Comparison of ENCODE assay signal across 7 mouse cellular contexts in genomic region chr13:58214346-58215252, GRCm38 (mm10). TPM values are rescaled to one million over a fixed set of nuclear protein-coding genes. Genes with fewer than 3 reads are reported as not detected.
DNase-seq lines count a peak whose midpoint lies in the region; ATAC-seq lines count a peak whose summit lies in the region.

No protein-coding gene starts in this region.

- 0 out of 2 replicates have a peak, but pooled peaks cover 3% of the 10 kb centered on the region for H3K27me3 ChIP-seq in heart, embryonic 12.5 days (replicated peaks)
- H3K27me3 ChIP-seq in limb, embryonic 13.5 days = no peaks in the 10 kb centered on the region
- H3K27me3 ChIP-seq in midbrain, embryonic 15.5 days (replicated peaks) = no peaks in the 10 kb centered on the region

- peak overlapping the region; percentile 73 for H3K4me3 ChIP-seq in heart, embryonic 12.5 days
- peak overlapping the region; percentile 99 for H3K4me3 ChIP-seq in limb, embryonic 13.5 days
- H3K4me3 ChIP-seq in midbrain, embryonic 15.5 days = peak overlapping the region; percentile 76

- H3K9ac ChIP-seq in heart, embryonic 12.5 days = peak overlapping the region; percentile 93
- peak overlapping the region; percentile 98 for H3K9ac ChIP-seq in limb, embryonic 13.5 days
- peak overlapping the region; percentile 78 for H3K9ac ChIP-seq in midbrain, embryonic 15.5 days

- peak overlapping the region; percentile 84 for H3K4me2 ChIP-seq in heart, embryonic 12.5 days
- peak overlapping the region; percentile 85 for H3K4me2 ChIP-seq in limb, embryonic 13.5 days (replicated peaks)
- H3K4me2 ChIP-seq in midbrain, embryonic 15.5 days = peak overlapping the region; percentile 66

- peak; percentile 79 for ATAC-seq in heart, embryonic 12.5 days (ENCODE audit: insufficient number of reproducible peaks, low FRiP score)
- ATAC-seq in limb, embryonic 13.5 days (ENCODE audit: low FRiP score, low read depth) = peak; percentile 55
- ATAC-seq in midbrain, embryonic 15.5 days (replicated peaks) = peak; percentile 81

- WGBS in heart, embryonic 12.5 days = 2% methylated on average over 44 of the region's 49 CpGs
- 2% methylated on average over 49 of the region's 49 CpGs for WGBS in limb, embryonic 13.5 days
- WGBS in midbrain, embryonic 15.5 days = 2% methylated on average over 48 of the region's 49 CpGs

- H3K9me3 ChIP-seq in heart, embryonic 12.5 days (replicated peaks) = no peaks in the 10 kb centered on the region
- no peaks in the 10 kb centered on the region for H3K9me3 ChIP-seq in limb, embryonic 13.5 days
- H3K9me3 ChIP-seq in midbrain, embryonic 15.5 days = no peaks in the 10 kb centered on the region

- H3K36me3 ChIP-seq in heart, embryonic 12.5 days = no peaks in the 10 kb centered on the region
- no peaks in the 10 kb centered on the region for H3K36me3 ChIP-seq in limb, embryonic 13.5 days
- H3K36me3 ChIP-seq in midbrain, embryonic 15.5 days (replicated peaks) = no peaks in the 10 kb centered on the region

- H3K27ac ChIP-seq in heart, embryonic 12.5 days (ENCODE audit: poor library complexity, severe bottlenecking) = peak overlapping the region; percentile 70
- H3K27ac ChIP-seq in limb, embryonic 13.5 days = peak overlapping the region; percentile 78; the same call in 1 of the 2 replicates
- H3K27ac ChIP-seq in midbrain, embryonic 15.5 days = peak overlapping the region; percentile 92

- H3K4me1 ChIP-seq in heart, embryonic 12.5 days (replicated peaks) = peaks cover 32% of the 10 kb centered on the region
- H3K4me1 ChIP-seq in limb, embryonic 13.5 days = peaks cover 34% of the 10 kb centered on the region
- peaks cover 42% of the 10 kb centered on the region for H3K4me1 ChIP-seq in midbrain, embryonic 15.5 days

- DNase-seq in 3T3-L1 (ENCODE audit: low read depth, low spot score) = peak; percentile 29
- peak; percentile 54 to 56 for DNase-seq in B cell, adult 2 months
- DNase-seq in cerebellum, adult 8-10 months = peak; percentile 27
- DNase-seq in thymus, postnatal 4 days = peak; percentile 48

RNA-seq across cellular contexts. Expression of gene Ubqln1, which starts 0.9 kb away (rescaled TPM):
- 104 and 108 TPM in 2 replicates for polyA plus RNA-seq in heart, embryonic 12.5 days (2016; fragmentation: Nextera tagmentation; extraction: Ambion mirVana)
- polyA plus RNA-seq in limb, embryonic 13.5 days (2015; fragmentation: Nextera tagmentation; extraction: Ambion mirVana) = 94.0 and 101 TPM in 2 replicates
- 139 and 146 TPM in 2 replicates for polyA plus RNA-seq in midbrain, embryonic 15.5 days (2015; fragmentation: Nextera tagmentation; extraction: Ambion mirVana)

RNA-seq across cellular contexts. Expression of gene Idnk, which starts 57.1 kb away (rescaled TPM):
- polyA plus RNA-seq in heart, embryonic 12.5 days (2016; fragmentation: Nextera tagmentation; extraction: Ambion mirVana) = 25.4 and 28.9 TPM in 2 replicates
- polyA plus RNA-seq in limb, embryonic 13.5 days (2015; fragmentation: Nextera tagmentation; extraction: Ambion mirVana) = 38.9 and 41.3 TPM in 2 replicates
- 60.4 and 60.8 TPM in 2 replicates for polyA plus RNA-seq in midbrain, embryonic 15.5 days (2015; fragmentation: Nextera tagmentation; extraction: Ambion mirVana)

Comparison
In these comparisons a context has a peak if more than half of its experiments do, and no peak if none do; other contexts are left out.
1. Peak in every context shown above with its lines: DNase-seq, ATAC-seq, H3K4me3 ChIP-seq and H3K27ac ChIP-seq.